Mouse (Mus musculus) embryonic facial prominence, embryonic 13.5 days (tissue): ENCODE measurements at regions not wholly inside any gene's neighbourhood (a gene's known extent, or its start where the extent isn't known, plus 50 kb on each side); places are given as distances from the start of the nearest gene placed in this dataset.

Experiments
- ATAC-seq: fragments of 200-750 bp; cut with Nextera tagmentation; 2 replicates; pipeline ENCODE4 v1.8.0; 2017; ENCODE audit warnings: low read depth; ENCODE audit not compliant: insufficient number of reproducible peaks, insufficient read depth, low FRiP score, low TSS enrichment
- H3K27ac ChIP-seq: fragments of 300-500 bp; sonication (generic); 2 replicates; pipeline ENCODE4 v1.5.1; 2015; ENCODE audit warnings: moderate library complexity, mild to moderate bottlenecking, inconsistent platforms
- H3K27me3 ChIP-seq: fragments of 300-500 bp; sonication (generic); 2 replicates; pipeline ENCODE4 v1.6.1; 2015; ENCODE audit warnings: mild to moderate bottlenecking, inconsistent platforms
- H3K36me3 ChIP-seq: fragments of 300-500 bp; sonication (generic); 2 replicates; pipeline ENCODE4 v1.6.1; 2015; ENCODE audit warnings: mild to moderate bottlenecking, inconsistent platforms
- H3K4me1 ChIP-seq: fragments of 300-500 bp; sonication (generic); 2 replicates; pipeline ENCODE4 v1.6.1; 2015; ENCODE audit warnings: inconsistent platforms
- H3K4me2 ChIP-seq: fragments of 300-500 bp; sonication (generic); 2 replicates; pipeline ENCODE4 v1.6.1; 2015; ENCODE audit warnings: moderate library complexity, mild to moderate bottlenecking, inconsistent platforms
- H3K4me3 ChIP-seq: fragments of 300-500 bp; sonication (generic); 2 replicates; pipeline ENCODE4 v1.5.1; 2015; ENCODE audit warnings: mild to moderate bottlenecking, inconsistent platforms
- H3K9ac ChIP-seq: fragments of 300-500 bp; sonication (generic); 2 replicates; pipeline ENCODE4 v1.6.1; 2015; ENCODE audit warnings: mild to moderate bottlenecking, inconsistent platforms
- H3K9me3 ChIP-seq: fragments of 300-500 bp; sonication (generic); 2 replicates; pipeline ENCODE4 v1.6.1; 2016; ENCODE audit warnings: inconsistent platforms
- WGBS: fragments of 180-500 bp; shearing (Covaris S2); methylation state at CpG from one replicate; pipeline ENCODE4 v1.1.7; 2015; ENCODE audit warnings: mixed read lengths; 5-methylcytosine and 5-hydroxymethylcytosine counted together

DNA sequence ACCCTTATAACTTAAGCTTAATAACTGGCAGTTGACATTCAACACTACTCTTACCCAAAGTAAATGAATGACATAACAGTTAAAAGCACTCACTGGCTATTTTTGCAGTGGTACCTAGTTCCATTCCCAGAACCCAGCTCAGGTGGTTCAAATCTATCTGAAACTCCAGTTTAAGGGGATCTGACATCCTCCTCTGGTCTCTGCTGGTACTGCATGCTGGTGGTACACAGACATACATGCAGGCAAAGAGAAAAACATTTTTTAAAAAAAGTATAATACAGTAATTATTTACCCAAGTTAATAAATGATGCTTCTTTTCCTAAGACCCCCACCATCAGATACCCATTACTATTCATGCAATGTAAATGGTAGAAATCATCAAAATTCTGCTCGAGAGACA is 81.3 kb upstream of the Arntl start:
- Histone ChIP-seq H3K4me3 (no peak overlapping the region), H3K27me3 (no peaks in the 10 kb centered on the region), H3K9me3 (no peaks in the 10 kb centered on the region), H3K4me2 (no peak overlapping the region), H3K36me3 (no peaks in the 10 kb centered on the region), H3K4me1 (peaks cover 11% of the 10 kb centered on the region), H3K27ac (no peak overlapping the region), H3K9ac (no peak overlapping the region)
- no peak for ATAC-seq
- WGBS = 77% methylated on average over 1 of the region's 1 CpGs

DNA sequence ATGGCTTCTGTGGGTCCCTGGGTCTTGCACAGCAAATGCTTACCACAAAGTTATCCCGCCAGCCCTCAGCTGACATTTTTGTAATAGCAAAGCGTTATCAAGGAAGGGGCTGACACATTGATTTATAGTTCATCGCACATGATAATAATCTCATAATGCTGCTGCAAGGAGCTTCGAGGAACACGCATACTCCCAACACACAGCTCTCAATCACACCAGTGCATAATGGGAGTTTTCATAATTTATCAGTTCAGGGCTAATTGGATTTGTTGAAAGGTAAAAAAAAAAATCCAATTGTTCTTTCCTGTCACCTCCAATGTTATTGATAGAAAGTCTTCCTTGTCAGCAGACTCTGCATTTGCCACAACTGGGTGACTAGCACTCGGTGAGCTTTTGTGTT is 76.7 kb upstream of the Arntl start:
- Histone ChIP-seq H3K4me2 (no peak overlapping the region), H3K9ac (no peak overlapping the region), H3K27me3 (no peaks in the 10 kb centered on the region), H3K4me3 (no peak overlapping the region), H3K4me1 (peaks cover 6% of the 10 kb centered on the region; the same call in 1 of the 2 replicates), H3K9me3 (no peaks in the 10 kb centered on the region), H3K36me3 (no peaks in the 10 kb centered on the region), H3K27ac (no peak overlapping the region)
- 77% methylated on average over 6 of the region's 6 CpGs for WGBS
- ATAC-seq = no peak

DNA sequence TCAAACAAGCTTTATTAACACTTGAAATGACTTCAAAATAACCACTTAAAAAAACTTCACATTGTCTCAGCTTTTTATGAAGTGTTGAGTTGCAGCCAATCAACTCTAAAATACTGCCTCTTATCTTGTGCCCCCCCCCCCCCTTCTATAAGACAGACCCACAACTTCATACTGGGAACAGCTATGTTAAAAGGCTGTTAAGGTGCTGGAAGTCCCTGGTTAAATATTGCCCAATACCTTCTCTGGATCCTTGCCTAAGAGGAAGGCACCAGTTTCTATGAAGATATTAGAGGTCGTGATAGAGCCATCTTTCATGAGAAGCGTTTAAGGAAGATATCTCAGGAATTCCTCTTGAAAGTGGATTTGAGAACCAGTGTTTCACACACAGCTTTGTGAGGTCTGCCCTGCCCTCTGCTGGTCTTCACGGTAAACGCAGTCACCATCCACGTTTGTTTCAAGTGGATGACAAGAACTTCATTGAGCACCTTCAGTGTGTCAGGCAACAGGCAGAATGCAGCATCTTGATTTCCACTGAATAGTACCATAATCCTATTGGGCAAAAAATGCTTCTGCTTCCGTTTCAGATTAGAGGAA is 75.2 kb upstream of the Arntl start:
- H3K27me3 ChIP-seq = no peaks in the 10 kb centered on the region
- H3K9me3 ChIP-seq = no peaks in the 10 kb centered on the region
- no peak overlapping the region for H3K4me2 ChIP-seq
- H3K27ac ChIP-seq = no peak overlapping the region
- H3K4me1 ChIP-seq = peaks cover 6% of the 10 kb centered on the region; the same call in 1 of the 2 replicates
- no peak overlapping the region for H3K9ac ChIP-seq
- no peaks in the 10 kb centered on the region for H3K36me3 ChIP-seq
- WGBS = 5% methylated on average over 6 of the region's 6 CpGs
- no peak for ATAC-seq
- H3K4me3 ChIP-seq = no peak overlapping the region

GRCm38 (mm10) chr7:113133891-113134290 is 73.4 kb upstream of the Arntl start:
- Histone ChIP-seq H3K36me3 (no peaks in the 10 kb centered on the region), H3K4me2 (no peak overlapping the region), H3K9ac (no peak overlapping the region), H3K9me3 (no peaks in the 10 kb centered on the region), H3K4me1 (peaks cover 6% of the 10 kb centered on the region; the same call in 1 of the 2 replicates), H3K27ac (no peak overlapping the region), H3K4me3 (no peak overlapping the region), H3K27me3 (no peaks in the 10 kb centered on the region)
- ATAC-seq = no peak
- 56% methylated on average over 5 of the region's 5 CpGs for WGBS

DNA sequence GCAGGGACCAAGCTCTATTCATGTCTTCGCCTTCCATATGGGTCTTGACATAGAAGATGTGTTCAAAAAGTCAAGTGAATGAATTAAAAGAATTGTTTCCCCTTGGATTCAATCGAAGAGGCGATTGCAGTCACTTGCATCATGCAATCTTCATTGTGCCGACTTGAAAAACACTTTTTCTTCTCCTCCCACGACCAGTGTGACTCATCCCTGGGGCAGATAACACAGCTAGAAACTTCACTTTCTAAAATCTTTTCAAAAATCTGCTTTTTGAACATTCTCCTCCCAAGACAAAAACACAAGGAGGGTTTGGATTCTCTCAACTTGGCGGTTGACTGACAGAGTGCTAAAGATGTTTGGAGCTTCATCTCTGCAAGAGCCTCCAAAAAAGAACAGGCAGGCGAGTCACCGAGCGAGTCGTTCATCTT is 67.2 kb upstream of the Arntl start:
- H3K9ac ChIP-seq = no peak overlapping the region
- no peak for ATAC-seq
- 81% methylated on average over 10 of the region's 10 CpGs for WGBS

DNA sequence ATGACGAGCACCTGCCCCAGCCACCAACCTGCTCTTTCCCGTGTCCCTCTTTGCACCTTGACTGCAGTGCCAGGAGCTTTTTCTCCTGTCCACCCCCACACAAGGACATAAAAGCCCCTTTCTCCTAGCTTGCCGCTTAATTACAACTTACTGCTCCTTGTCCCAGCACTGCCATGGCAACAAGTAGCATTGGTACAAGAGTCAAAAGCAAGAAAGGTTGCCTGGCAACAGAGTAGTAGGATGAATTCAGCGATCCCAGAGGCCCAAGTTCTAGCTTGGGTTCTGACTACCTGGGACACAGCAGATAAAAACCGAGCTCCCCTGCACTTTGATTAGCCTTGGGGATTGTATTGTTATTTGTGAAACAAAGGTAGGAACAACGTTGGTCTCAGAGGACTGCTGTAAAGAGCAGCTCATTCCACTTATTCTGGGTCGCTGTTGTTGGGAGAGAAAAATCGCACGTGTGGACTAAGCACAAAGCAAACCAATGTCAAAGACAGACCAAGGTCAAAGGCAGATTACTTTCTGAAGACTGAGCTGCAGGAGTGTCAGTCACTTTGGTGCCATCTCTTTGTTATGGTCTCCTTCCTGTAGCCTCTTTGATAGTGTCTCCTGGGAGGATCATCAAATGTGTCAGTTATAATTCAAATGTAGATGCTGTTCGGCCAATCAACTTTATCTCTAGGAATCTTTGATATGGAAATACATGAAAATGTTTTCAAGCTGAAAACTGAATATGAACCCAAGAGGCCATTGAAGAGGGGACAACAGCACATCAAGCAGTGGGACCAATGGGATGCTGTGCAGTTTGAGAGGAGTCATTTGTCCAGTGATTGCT is 65.2 kb upstream of the Arntl start:
- Histone ChIP-seq H3K36me3 (no peaks in the 10 kb centered on the region), H3K4me3 (no peak overlapping the region), H3K4me2 (no peak overlapping the region), H3K27ac (no peak overlapping the region), H3K4me1 (no peaks in the 10 kb centered on the region), H3K27me3 (peaks cover 21% of the 10 kb centered on the region), H3K9ac (no peak overlapping the region), H3K9me3 (no peaks in the 10 kb centered on the region)
- no peak for ATAC-seq
- 43% methylated on average over 10 of the region's 10 CpGs for whole genome bisulfite sequencing

More for the DNA sequence above, 67.2 kb upstream of the Arntl start:
- H3K36me3 ChIP-seq = no peaks in the 10 kb centered on the region
- H3K4me1 ChIP-seq = no peaks in the 10 kb centered on the region
- H3K4me2 ChIP-seq = no peak overlapping the region
- peaks cover 21% of the 10 kb centered on the region for H3K27me3 ChIP-seq
- H3K4me3 ChIP-seq = no peak overlapping the region
- no peak overlapping the region for H3K27ac ChIP-seq
- no peaks in the 10 kb centered on the region for H3K9me3 ChIP-seq

- Histone ChIP-seq H3K4me1 (peaks cover 10% of the 10 kb centered on the region), H3K4me3 (no peak overlapping the region), H3K4me2 (no peak overlapping the region), H3K27ac (no peak overlapping the region), H3K27me3 (peaks cover 21% of the 10 kb centered on the region), H3K9me3 (no peaks in the 10 kb centered on the region), H3K36me3 (no peaks in the 10 kb centered on the region), H3K9ac (no peak overlapping the region)
- ATAC-seq = no peak
- WGBS = 5% methylated on average over 7 of the region's 7 CpGs
Measured at GRCm38 (mm10) chr7:113143552-113143951, 63.7 kb upstream of the Arntl start.

DNA sequence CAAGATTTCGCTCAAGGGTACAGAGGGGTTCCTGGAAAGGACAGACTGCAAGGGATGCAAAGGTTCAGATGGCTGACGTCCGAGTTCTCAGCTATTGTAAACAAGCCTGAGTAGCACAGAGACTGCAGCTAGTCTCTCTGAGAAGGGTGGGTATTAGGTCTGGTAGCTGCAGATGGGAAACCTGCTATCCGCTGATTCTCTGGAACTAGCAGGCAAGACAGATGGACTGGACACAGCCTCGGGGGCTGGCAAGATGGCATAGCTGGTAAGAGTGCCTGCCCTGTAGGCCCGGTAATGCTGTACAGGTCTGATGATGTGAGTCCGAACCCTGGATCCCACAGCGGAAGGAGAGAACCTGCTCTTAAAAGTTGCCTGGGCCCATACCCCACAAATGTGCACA is 62.2 kb upstream of the Arntl start:
- H3K9me3 ChIP-seq = no peaks in the 10 kb centered on the region
- H3K27me3 ChIP-seq = peaks cover 21% of the 10 kb centered on the region
- H3K27ac ChIP-seq = no peak overlapping the region
- WGBS = 80% methylated on average over 8 of the region's 8 CpGs
- H3K36me3 ChIP-seq = no peaks in the 10 kb centered on the region
- peaks cover 10% of the 10 kb centered on the region for H3K4me1 ChIP-seq
- no peak for ATAC-seq
- H3K4me2 ChIP-seq = no peak overlapping the region
- no peak overlapping the region for H3K4me3 ChIP-seq
- no peak overlapping the region for H3K9ac ChIP-seq

DNA sequence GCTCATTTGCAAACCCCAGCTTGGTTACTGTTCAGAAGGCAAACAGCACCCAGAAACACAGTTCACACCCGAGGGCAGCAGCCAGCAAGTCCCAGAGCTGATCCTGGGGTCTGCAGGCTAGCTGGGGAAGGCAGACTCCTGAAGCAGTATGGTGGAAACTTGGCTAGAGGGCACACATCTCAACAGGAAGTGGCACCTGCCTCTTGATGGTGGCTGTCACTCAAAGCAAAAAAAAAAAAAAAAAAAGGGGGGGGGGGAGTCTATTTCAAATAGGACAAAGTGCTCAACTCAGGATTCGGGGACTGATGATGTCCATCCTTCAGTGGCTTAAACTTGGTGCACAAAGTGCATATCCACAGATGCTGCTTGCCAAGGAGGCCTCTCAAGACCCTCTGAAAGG is 61.2 kb upstream of the Arntl start:
- Histone ChIP-seq H3K4me1 (peaks cover 10% of the 10 kb centered on the region), H3K27ac (no peak overlapping the region), H3K4me2 (no peak overlapping the region), H3K36me3 (no peaks in the 10 kb centered on the region), H3K4me3 (no peak overlapping the region), H3K9me3 (no peaks in the 10 kb centered on the region), H3K27me3 (peaks cover 19% of the 10 kb centered on the region), H3K9ac (no peak overlapping the region)
- no peak for ATAC-seq
- WGBS = 80% methylated on average over 2 of the region's 2 CpGs

GRCm38 (mm10) chr7:113146526-113146925 is 60.7 kb upstream of the Arntl start:
- peaks cover 15% of the 10 kb centered on the region for H3K27me3 ChIP-seq
- H3K4me1 ChIP-seq = peaks cover 10% of the 10 kb centered on the region
- H3K27ac ChIP-seq = no peak overlapping the region
- no peak overlapping the region for H3K9ac ChIP-seq
- 87% methylated on average over 9 of the region's 9 CpGs for WGBS
- ATAC-seq = no peak
- no peaks in the 10 kb centered on the region for H3K36me3 ChIP-seq
- no peak overlapping the region for H3K4me3 ChIP-seq
- no peaks in the 10 kb centered on the region for H3K9me3 ChIP-seq
- no peak overlapping the region for H3K4me2 ChIP-seq

- 18% methylated on average over 16 of the region's 16 CpGs for WGBS
- peaks cover 7% of the 10 kb centered on the region for H3K27me3 ChIP-seq
- H3K4me2 ChIP-seq = no peak overlapping the region
- no peak overlapping the region for H3K27ac ChIP-seq
- H3K9ac ChIP-seq = no peak overlapping the region
- H3K9me3 ChIP-seq = no peaks in the 10 kb centered on the region
- H3K4me1 ChIP-seq = peaks cover 10% of the 10 kb centered on the region
- H3K36me3 ChIP-seq = no peaks in the 10 kb centered on the region
- H3K4me3 ChIP-seq = no peak overlapping the region
- no peak for ATAC-seq
Measured at GRCm38 (mm10) chr7:113147391-113148332, 59.6 kb upstream of the Arntl start.
